In genomic region chr15:62056401-62056800, GRCm38 (mm10) we compare ENCODE assay signal across 13 mouse cellular contexts.
DNase-seq lines count a peak whose midpoint lies in the region; ATAC-seq and TF ChIP-seq lines count a peak whose summit lies in the region.
"Had no signal": no experiment of that assay in that cellular context is flagged by ENCODE, and none has a peak within 500 bp of the region (broad histone marks: within the 10 kb centered on the region; RNA-seq: fewer than 3 reads in every experiment).

No protein-coding gene starts in this region.

- no peak for ATAC-seq in lung, embryonic 14.5 days (ENCODE audit: insufficient read depth)
- ATAC-seq: intestine, embryonic 16.5 days; midbrain, embryonic 13.5 days had no signal

- no peaks in the 10 kb centered on the region for H3K27me3 ChIP-seq in lung, embryonic 14.5 days (ENCODE audit: insufficient read depth, low read length)
- H3K27me3 ChIP-seq: midbrain, embryonic 13.5 days had no signal

- no peak overlapping the region for H3K9ac ChIP-seq in lung, embryonic 14.5 days
- H3K9ac ChIP-seq: midbrain, embryonic 13.5 days had no signal

- TF ChIP-seq CTCF in lung, embryonic 14.5 days (IDR thresholded peaks at IDR 0.05; ENCODE audit: low read depth): no peak

- H3K36me3 ChIP-seq in lung, embryonic 14.5 days (ENCODE audit: insufficient read depth): no peaks in the 10 kb centered on the region
- H3K36me3 ChIP-seq: midbrain, embryonic 13.5 days had no signal

- no peaks in the 10 kb centered on the region for H3K9me3 ChIP-seq in lung, embryonic 14.5 days (ENCODE audit: low read depth, low read length)
- H3K9me3 ChIP-seq: midbrain, embryonic 13.5 days had no signal

- 69% methylated on average over 3 of the region's 3 CpGs for WGBS in lung, embryonic 14.5 days

- H3K4me1 ChIP-seq in lung, embryonic 14.5 days (ENCODE audit: insufficient read depth): peaks cover 10% of the 10 kb centered on the region
- H3K4me1 ChIP-seq: midbrain, embryonic 13.5 days had no signal

- H3K4me2 ChIP-seq in lung, embryonic 14.5 days: no peak overlapping the region
- H3K4me2 ChIP-seq: midbrain, embryonic 13.5 days had no signal

- peak; percentile 39 to 69 for DNase-seq in heart, adult 9 months (ENCODE audit: low spot score in 2 of 2)
- no peak for DNase-seq in heart, postnatal 4 days
- DNase-seq in spleen, postnatal 36 days (ENCODE audit: low spot score in 2 of 2): peak; percentile 5 to 27
- DNase-seq in spleen, adult 12 weeks (ENCODE audit: low spot score): no peak
- peak; percentile 17 for DNase-seq in lung, embryonic 14.5 days
- DNase-seq in embryo, embryonic 10 days (ENCODE audit: low spot score): no peak
- DNase-seq in retina, embryonic 14.5 days (ENCODE audit: low spot score): no peak
- no peak for DNase-seq in frontal cortex, adult 2 months (ENCODE audit: extremely low spot score in 1 of 2, low spot score in 1 of 2)
- DNase-seq: cerebellum, adult 9-11 months; gastrocnemius, postnatal 10 days; right cerebral cortex, postnatal 4 days had no signal

- no peak overlapping the region for H3K4me3 ChIP-seq in lung, embryonic 14.5 days (ENCODE audit: low read depth, low read length)
- H3K4me3 ChIP-seq: midbrain, embryonic 13.5 days had no signal

- H3K27ac ChIP-seq in lung, embryonic 14.5 days (ENCODE audit: low read depth): no peak overlapping the region
- H3K27ac ChIP-seq: midbrain, embryonic 13.5 days had no signal

Comparison
In these comparisons a context has a peak if more than half of its experiments do, and no peak if none do; other contexts are left out.
1. DNase-seq: peak in heart, adult 9 months (2 of 2), spleen, postnatal 36 days (2 of 2) and lung, embryonic 14.5 days (single experiment); none in heart, postnatal 4 days (single experiment), spleen, adult 12 weeks (single experiment), embryo, embryonic 10 days (single experiment), retina, embryonic 14.5 days (single experiment) and frontal cortex, adult 2 months (0 of 2).